Mouse (Mus musculus): ENCODE measurements around the gene Agap1. TPM values are rescaled to one million over a fixed set of nuclear protein-coding genes. Genes with fewer than 3 reads are reported as not detected.

The Agap1 gene
- total and polyA plus RNA-seq, 2 experiments from 2014 or later: 45.9 to 175 TPM

DNA sequence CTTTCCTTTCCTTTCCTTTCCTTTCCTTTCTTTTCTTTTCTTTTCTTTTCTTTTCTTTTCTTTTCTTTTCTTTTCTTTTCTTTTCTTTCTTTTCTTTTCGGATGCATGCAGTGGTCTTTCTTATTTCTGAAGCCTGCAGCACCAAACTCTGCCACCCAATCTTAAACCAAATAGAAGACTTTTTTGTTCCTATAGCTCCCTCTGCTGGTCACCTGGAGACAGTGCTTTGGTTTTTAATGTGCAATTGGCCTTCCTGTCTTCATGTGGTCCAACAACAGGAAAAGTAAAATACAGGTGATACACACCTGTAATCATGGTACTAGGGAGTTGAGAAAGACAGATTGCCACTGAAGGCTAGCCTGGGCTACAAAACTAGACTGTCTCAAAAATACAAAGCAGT is 177.1 kb downstream of the Agap1 start:
- Histone ChIP-seq H3K27ac (ENCODE audit: low read depth, low read length) (no peak overlapping the region), H3K36me3 (ENCODE audit: insufficient read depth, low read length) (peaks cover 27% of the 10 kb centered on the region), H3K9me3 (ENCODE audit: low read length) (no peaks in the 10 kb centered on the region), H3K27me3 (ENCODE audit: insufficient read depth, low read length) (no peaks in the 10 kb centered on the region), H3K9ac (replicated peaks; ENCODE audit: low read length, poor library complexity, severe bottlenecking) (no peak overlapping the region), H3K4me1 (ENCODE audit: insufficient read depth, low read length) (no peaks in the 10 kb centered on the region), H3K4me2 (ENCODE audit: low read depth, low read length, poor library complexity, severe bottlenecking) (no peak overlapping the region), H3K4me3 (ENCODE audit: low read depth, low read length) (no peak overlapping the region)
- no peak for ATAC-seq (ENCODE audit: low FRiP score)
- peak; percentile 83 for DNase-seq (ENCODE audit: low spot score)
- WGBS: 0% methylated on average over 1 of the region's 1 CpGs
- peak; percentile 83 for TF ChIP-seq CTCF (IDR thresholded peaks at IDR 0.05)

DNA sequence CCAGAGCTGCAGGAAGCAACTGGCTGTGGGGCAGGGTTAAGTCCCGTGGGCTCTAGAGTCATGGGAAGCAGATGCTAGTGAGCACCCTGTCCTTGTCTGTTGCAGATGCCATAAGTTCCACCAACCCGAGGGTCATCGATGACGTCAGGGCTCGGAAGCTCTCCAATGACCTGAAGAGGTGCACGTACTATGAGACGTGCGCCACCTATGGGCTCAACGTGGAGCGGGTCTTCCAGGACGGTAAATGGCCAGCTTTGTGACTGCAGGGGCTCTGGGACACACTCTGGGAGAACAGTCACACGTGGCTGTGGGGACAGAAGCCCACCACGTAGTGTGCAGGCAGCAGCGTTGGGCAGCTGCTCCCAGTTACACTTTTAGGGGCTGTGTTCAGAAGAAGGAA is 179.4 kb downstream of the Agap1 start:
- ATAC-seq (ENCODE audit: low FRiP score): no peak
- no peak for DNase-seq (ENCODE audit: low spot score)
- 75% methylated on average over 14 of the region's 14 CpGs for WGBS
- H3K9me3 ChIP-seq (ENCODE audit: low read length): no peaks in the 10 kb centered on the region
- no peak overlapping the region for H3K9ac ChIP-seq (replicated peaks; ENCODE audit: low read length, poor library complexity, severe bottlenecking)
- peaks cover 34% of the 10 kb centered on the region for H3K36me3 ChIP-seq (ENCODE audit: insufficient read depth, low read length)
- H3K27me3 ChIP-seq (ENCODE audit: insufficient read depth, low read length): no peaks in the 10 kb centered on the region
- no peak overlapping the region for H3K27ac ChIP-seq (ENCODE audit: low read depth, low read length)
- TF ChIP-seq CTCF (IDR thresholded peaks at IDR 0.05): peak; percentile 50
- H3K4me1 ChIP-seq (ENCODE audit: insufficient read depth, low read length): no peaks in the 10 kb centered on the region
- H3K4me2 ChIP-seq (ENCODE audit: low read depth, low read length, poor library complexity, severe bottlenecking): no peak overlapping the region
- H3K4me3 ChIP-seq (ENCODE audit: low read depth, low read length): no peak overlapping the region

DNA sequence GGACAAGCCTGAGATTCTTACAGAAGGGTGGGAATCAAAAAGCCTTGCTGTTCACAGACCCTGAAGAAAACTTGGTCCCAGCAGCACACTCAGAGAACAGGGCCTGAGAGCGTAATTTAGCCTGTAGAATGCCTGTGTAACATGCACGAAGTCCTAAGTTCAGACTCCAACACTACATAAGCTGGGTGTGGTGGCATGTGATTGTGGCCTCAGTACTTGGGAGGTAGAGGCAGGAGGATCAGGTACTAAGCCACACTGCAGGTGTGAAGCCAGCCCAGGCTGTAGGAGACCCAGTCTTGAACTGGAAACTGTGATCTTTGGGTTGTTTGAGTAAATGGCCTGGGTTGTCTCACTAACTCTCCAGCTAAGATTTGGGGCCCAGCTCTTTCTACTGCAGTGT is 180.5 kb downstream of the Agap1 start:
- no peak for ATAC-seq (ENCODE audit: low FRiP score)
- WGBS: 98% methylated on average over 2 of the region's 2 CpGs
- Histone ChIP-seq H3K27ac (ENCODE audit: low read depth, low read length) (no peak overlapping the region), H3K27me3 (ENCODE audit: insufficient read depth, low read length) (no peaks in the 10 kb centered on the region), H3K9me3 (ENCODE audit: low read length) (no peaks in the 10 kb centered on the region), H3K4me2 (ENCODE audit: low read depth, low read length, poor library complexity, severe bottlenecking) (no peak overlapping the region), H3K4me3 (ENCODE audit: low read depth, low read length) (no peak overlapping the region), H3K9ac (replicated peaks; ENCODE audit: low read length, poor library complexity, severe bottlenecking) (no peak overlapping the region), H3K4me1 (ENCODE audit: insufficient read depth, low read length) (no peaks in the 10 kb centered on the region), H3K36me3 (ENCODE audit: insufficient read depth, low read length) (peaks cover 31% of the 10 kb centered on the region)
- no peak for TF ChIP-seq CTCF (IDR thresholded peaks at IDR 0.05)
- DNase-seq (ENCODE audit: low spot score): no peak

DNA sequence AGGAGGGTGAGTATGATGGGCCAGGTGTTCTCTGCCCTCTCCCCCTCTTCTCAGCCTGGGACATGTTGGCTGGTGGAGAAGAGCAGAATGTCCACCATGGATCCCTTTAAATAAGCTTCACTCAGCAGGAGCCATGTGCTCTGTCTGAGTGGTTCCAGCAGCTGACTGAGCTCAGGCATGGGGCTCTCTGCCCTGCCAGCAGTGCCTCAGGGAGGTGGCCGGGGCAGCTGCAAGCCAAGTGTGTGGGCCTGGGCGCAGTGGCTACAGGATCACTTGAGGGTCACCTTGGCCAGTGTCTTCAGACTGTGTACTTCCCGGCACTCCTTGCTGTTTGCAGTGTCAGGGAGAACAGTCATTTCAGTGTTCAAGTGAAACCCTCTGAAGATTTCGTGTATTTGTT is 183.1 kb downstream of the Agap1 start:
- 0 out of 2 replicates have a peak, but pooled peaks cover 3% of the 10 kb centered on the region for H3K4me1 ChIP-seq (ENCODE audit: insufficient read depth, low read length)
- no peaks in the 10 kb centered on the region for H3K9me3 ChIP-seq (ENCODE audit: low read length)
- no peak overlapping the region for H3K4me3 ChIP-seq (ENCODE audit: low read depth, low read length)
- H3K27ac ChIP-seq (ENCODE audit: low read depth, low read length): no peak overlapping the region
- DNase-seq (ENCODE audit: low spot score) (no peak), ATAC-seq (ENCODE audit: low FRiP score) (no peak)
- peaks cover 26% of the 10 kb centered on the region for H3K36me3 ChIP-seq (ENCODE audit: insufficient read depth, low read length)
- WGBS: 88% methylated on average over 4 of the region's 4 CpGs
- no peak for TF ChIP-seq CTCF (IDR thresholded peaks at IDR 0.05)
- H3K27me3 ChIP-seq (ENCODE audit: insufficient read depth, low read length): no peaks in the 10 kb centered on the region
- H3K4me2 ChIP-seq (ENCODE audit: low read depth, low read length, poor library complexity, severe bottlenecking): no peak overlapping the region
- H3K9ac ChIP-seq (replicated peaks; ENCODE audit: low read length, poor library complexity, severe bottlenecking): no peak overlapping the region

DNA sequence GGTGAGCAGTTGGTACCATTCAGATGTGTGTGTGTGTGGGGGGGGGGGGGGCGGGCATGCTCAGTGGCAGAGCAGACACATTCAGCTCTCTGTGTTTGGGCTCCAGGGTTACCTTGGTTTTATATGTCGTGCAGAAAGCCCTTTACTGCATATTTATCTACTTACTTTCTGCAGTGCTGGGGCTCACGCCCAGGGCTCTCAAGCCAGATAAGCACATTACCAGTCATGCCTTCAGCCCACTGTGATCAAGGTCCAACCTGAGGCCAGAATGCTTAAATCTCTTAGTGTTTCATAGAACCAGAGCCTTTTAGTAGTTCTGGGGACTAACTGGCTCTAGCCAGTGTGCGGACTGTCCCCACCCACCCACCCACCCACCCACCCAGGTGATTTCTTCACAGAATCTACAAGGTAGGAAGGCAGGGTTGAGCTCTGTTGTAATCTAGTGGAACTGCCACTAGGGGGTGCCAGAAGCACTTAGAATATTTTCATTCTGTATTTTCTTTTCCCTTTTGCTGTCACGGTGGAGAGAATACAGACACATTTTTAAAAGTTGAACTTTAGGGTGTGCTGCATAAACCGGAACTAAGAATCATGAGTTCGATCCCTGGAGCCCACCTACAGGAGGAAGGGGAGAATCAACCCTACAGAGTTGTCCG is 189.0 kb downstream of the Agap1 start:
- ATAC-seq (ENCODE audit: low FRiP score) (no peak), DNase-seq (ENCODE audit: low spot score) (peak; percentile 77)
- Histone ChIP-seq H3K4me3 (ENCODE audit: low read depth, low read length) (no peak overlapping the region), H3K4me1 (ENCODE audit: insufficient read depth, low read length) (0 out of 2 replicates have a peak, but pooled peaks cover 3% of the 10 kb centered on the region), H3K4me2 (ENCODE audit: low read depth, low read length, poor library complexity, severe bottlenecking) (no peak overlapping the region), H3K27ac (ENCODE audit: low read depth, low read length) (peak overlapping the region; percentile 26; the same call in 1 of the 2 replicates), H3K36me3 (ENCODE audit: insufficient read depth, low read length) (peaks cover 13% of the 10 kb centered on the region; the same call in 1 of the 2 replicates), H3K27me3 (ENCODE audit: insufficient read depth, low read length) (no peaks in the 10 kb centered on the region), H3K9ac (replicated peaks; ENCODE audit: low read length, poor library complexity, severe bottlenecking) (no peak overlapping the region), H3K9me3 (ENCODE audit: low read length) (no peaks in the 10 kb centered on the region)
- peak; percentile 76 for TF ChIP-seq CTCF (IDR thresholded peaks at IDR 0.05)
- 70% methylated on average over 8 of the region's 8 CpGs for WGBS

DNA sequence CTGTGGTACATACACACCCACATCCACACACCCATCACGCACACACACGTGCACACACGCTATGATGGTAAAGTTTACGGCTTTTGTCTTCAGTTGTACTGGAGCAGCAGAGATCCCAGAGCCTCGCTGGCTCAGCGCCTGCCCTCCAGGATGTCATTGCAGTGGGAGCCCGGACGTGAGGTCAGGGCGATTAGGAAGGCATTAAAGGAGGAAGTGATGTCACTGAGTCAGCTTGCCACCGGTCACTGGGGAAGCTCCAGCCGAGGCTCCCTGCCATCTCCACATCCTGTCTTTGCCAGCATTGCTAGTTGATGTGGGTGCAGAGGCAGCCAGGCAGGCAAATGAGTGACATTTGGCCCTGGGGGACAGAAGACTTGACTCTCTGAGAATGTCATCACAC is 189.5 kb downstream of the Agap1 start:
- no peak for DNase-seq (ENCODE audit: low spot score)
- TF ChIP-seq CTCF (IDR thresholded peaks at IDR 0.05): no peak
- no peaks in the 10 kb centered on the region for H3K27me3 ChIP-seq (ENCODE audit: insufficient read depth, low read length)
- peaks cover 13% of the 10 kb centered on the region; the same call in 1 of the 2 replicates for H3K36me3 ChIP-seq (ENCODE audit: insufficient read depth, low read length)
- H3K9me3 ChIP-seq (ENCODE audit: low read length): no peaks in the 10 kb centered on the region
- WGBS: 86% methylated on average over 11 of the region's 11 CpGs
- H3K27ac ChIP-seq (ENCODE audit: low read depth, low read length): no peak overlapping the region
- H3K4me3 ChIP-seq (ENCODE audit: low read depth, low read length): no peak overlapping the region
- H3K4me1 ChIP-seq (ENCODE audit: insufficient read depth, low read length): 0 out of 2 replicates have a peak, but pooled peaks cover 3% of the 10 kb centered on the region
- no peak for ATAC-seq (ENCODE audit: low FRiP score)
- H3K4me2 ChIP-seq (ENCODE audit: low read depth, low read length, poor library complexity, severe bottlenecking): no peak overlapping the region
- H3K9ac ChIP-seq (replicated peaks; ENCODE audit: low read length, poor library complexity, severe bottlenecking): no peak overlapping the region
